Mouse (Mus musculus): ENCODE measurements around the gene 7530416G11Rik.

The 7530416G11Rik gene

DNA sequence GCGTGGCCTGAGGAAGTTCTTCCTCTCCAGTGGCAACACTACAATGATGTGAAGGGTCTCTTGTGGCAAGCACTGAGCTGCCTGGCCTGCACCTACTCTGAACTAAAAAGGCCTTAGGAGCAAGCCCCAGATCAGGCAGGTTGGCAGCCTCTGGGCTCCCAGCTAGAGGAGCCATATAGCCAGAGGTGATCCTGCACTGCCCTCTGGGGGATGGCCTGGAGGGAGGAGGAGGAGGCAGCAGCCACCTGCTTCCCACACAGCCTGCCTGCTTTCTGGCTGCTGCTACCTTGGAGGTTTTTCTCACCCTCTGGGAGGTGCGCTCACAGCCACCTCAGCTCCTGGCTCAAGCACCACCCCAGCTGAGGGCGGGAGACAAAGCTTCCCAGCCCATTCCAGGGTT is 22.4 kb downstream of the 7530416G11Rik start:
- in situ Hi-C loops (cut with MboI, MseI) = no loop called here

GRCm38 (mm10) chr15:85479919-85480318 is 23.1 kb downstream of the 7530416G11Rik start:
- in situ Hi-C loops (cut with MboI, MseI) = no loop called here

DNA sequence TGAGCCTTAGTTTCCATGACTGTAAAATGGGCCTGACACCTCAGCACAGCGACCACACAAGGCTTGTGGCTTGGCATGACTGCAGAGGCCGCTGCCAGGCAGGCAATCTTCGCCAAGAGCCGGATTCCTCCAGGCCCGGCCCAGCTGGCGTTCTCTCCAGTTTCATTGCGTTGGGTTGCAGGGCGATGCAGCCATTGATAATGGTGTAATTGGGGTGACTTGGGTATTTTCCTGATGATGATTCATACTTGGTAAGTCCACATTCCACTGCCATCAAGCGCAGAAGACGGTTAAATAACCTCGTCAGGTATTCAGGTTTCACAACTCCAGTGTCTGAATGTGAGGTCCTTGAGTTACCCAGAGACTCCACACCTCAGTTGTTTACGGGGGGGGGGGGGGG is 23.7 kb downstream of the 7530416G11Rik start:
- in situ Hi-C loops (cut with MboI, MseI) = no loop called here

GRCm38 (mm10) chr15:85477584-85477983 is 25.4 kb downstream of the 7530416G11Rik start:
- in situ Hi-C loops (cut with MboI, MseI) = no loop called here

DNA sequence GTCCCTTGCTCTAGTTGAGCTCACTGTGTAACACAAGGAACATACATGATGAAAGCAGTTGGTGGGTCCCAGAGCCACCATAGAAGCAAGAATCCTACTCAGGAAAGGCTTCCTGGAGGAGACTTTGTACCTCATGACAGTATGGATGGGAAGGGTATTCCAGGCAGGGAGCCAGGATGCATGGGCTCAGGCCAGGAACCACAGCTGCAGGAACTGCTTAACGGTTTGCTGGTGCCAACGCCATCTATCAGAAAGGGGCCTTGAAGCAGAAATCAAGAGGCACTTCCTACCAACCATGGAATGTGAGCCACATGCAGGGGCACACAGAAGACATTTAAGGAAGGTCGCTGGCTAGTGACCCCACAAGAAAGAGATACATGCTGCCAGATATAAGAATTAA is 28.3 kb downstream of the 7530416G11Rik start:
- in situ Hi-C loops (cut with MboI, MseI) = no loop called here

DNA sequence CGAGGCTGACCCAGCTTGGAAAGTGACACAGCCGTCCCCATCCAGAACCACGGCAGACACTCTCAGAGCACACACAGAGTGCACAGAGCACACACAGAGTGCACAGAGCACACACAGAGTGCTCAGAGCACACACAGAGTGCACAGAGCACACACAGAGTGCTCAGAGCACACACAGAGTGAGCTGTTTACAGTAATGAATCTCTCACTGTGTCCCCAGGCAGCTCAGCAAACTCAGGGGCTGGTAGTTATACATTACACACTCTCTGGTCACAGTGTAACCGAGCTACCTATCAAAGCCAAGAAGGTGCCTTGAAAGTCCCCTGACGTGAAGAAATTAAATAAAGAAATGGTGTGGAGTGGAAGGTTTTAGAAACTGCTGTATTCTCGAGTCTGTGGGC is 33.6 kb downstream of the 7530416G11Rik start:
- in situ Hi-C loops (cut with MboI, MseI) = no loop called here

GRCm38 (mm10) chr15:85466456-85467067 is 36.5 kb downstream of the 7530416G11Rik start:
- in situ Hi-C loops (cut with MboI, MseI) = no loop called here

DNA sequence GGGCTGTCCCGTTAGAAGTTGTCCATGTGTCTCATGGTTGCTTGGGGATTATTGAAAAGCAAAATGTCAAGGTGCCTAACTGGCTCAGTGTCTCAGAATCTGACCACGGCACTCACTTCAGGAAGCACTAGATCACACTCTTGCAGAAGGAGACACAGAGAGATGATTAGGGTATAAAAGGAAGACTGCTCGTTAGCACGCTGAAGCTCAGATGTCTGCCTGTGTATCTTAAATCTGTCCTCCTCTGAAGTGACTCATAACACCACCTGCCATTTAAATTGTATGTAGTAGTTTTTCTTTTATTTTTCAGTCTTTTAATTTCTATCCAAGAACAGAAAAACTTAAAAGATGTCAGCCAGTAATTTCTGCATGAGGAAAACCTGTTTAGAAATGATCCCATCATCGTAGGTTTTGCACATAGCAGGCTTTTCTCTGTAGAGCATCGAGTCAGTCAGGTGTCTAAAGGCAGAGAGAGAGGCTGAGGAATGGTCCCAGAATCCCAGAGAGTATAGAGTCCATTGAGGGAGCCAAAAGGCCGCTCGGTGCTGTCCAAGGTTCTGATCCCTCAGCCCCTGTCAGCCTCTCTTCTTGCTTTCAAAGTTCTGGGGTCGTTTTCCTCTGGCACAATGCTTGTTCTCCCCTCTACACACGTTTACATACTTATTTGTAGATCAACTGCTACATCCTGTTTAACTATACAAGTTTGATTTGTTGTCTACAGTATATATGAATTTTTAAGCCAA is 38.0 kb downstream of the 7530416G11Rik start:
- in situ Hi-C loops (cut with MboI, MseI) = no loop called here

- in situ Hi-C loops (cut with MboI, MseI) = no loop called here
Measured at GRCm38 (mm10) chr15:85464190-85464589, 38.8 kb downstream of the 7530416G11Rik start.

GRCm38 (mm10) chr15:85463027-85463790 is 39.8 kb downstream of the 7530416G11Rik start:
- in situ Hi-C loops (cut with MboI, MseI) = no loop called here

GRCm38 (mm10) chr15:85462138-85462537 is 40.9 kb downstream of the 7530416G11Rik start:
- in situ Hi-C loops (cut with MboI, MseI) = no loop called here

DNA sequence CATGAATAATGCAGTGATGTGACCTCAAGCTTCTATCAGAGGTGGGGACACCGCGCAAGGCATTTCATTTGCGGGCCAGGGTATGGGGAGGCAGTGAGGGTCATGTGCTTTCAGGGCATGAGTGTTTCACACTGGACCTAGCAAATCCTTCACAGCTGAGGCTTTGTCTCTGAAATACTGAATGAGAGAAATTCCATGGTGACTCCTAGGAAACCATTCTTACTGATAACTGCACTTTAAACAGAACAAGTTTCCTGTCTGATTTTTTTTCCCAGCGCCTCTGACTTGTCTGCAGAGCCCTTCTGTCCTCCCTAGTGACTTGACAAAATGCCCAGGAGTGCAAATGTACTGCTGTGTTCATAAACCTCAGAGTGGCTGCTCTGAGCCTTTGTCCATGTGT is 41.5 kb downstream of the 7530416G11Rik start:
- in situ Hi-C loops (cut with MboI, MseI) = no loop called here

GRCm38 (mm10) chr15:85458631-85459082 is 44.4 kb downstream of the 7530416G11Rik start:
- in situ Hi-C loops (cut with MboI, MseI) = no loop called here

- in situ Hi-C loops (cut with MboI, MseI) = no loop called here
Measured at GRCm38 (mm10) chr15:85457838-85458237, 45.2 kb downstream of the 7530416G11Rik start.

DNA sequence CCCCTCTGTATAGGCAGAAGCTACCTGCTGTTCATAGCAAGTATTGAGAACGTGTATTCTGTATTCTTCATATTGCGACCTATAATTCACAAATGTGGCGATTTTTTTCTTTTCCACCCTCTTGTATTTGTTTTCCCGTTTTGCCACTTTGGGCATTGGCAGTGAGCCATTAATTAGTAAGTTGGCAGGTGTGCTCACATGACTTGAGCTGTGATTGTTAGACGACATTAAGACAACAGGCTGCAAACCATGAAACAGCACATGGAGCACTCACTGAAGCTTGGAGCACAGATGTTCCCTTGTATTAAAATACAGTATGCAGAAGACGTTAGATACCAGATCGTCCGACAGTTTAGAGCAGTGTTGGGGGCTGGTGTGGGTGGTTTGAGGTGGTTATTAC is 46.1 kb downstream of the 7530416G11Rik start:
- in situ Hi-C loops (cut with MboI, MseI) = no loop called here

DNA sequence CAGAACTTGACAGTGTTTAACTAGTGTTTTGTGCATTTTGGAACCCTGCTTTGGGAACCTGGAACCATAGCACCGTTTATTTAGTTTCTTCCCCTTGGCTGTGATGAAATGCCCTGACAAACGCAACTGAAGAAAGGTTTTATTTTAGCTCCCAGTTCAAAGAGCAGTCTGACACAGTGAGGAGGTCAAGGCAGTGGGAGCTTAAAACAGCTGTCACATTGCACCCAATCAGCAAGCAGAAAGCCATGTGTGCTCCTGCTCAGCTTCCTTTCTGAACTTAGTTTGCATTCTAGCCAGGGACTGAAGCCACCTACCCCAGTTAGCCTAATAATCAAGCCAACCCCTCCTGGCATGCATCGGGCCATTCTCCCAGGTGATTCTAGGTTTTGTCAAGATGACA is 56.4 kb downstream of the 7530416G11Rik start:
- in situ Hi-C loops (cut with MboI, MseI) = no loop called here

All from T-helper 2 cell (primary cell).